Comparison of ENCODE assay signal across 8 mouse cellular contexts in genomic region chr12:46398875-46399652, GRCm38 (mm10).
A peak's percentile ranks its signal among the peaks of the same experiment; 100 is the strongest.
DNase-seq lines count a peak whose midpoint lies in the region; ATAC-seq lines count a peak whose summit lies in the region.

No protein-coding gene starts in this region.

- 6% methylated on average over 23 of the region's 23 CpGs for WGBS in embryonic facial prominence, embryonic 14.5 days
- WGBS in intestine, embryonic 14.5 days = 7% methylated on average over 23 of the region's 23 CpGs
- 7% methylated on average over 23 of the region's 23 CpGs for WGBS in liver, embryonic 11.5 days

- no peak overlapping the region for H3K27ac ChIP-seq in embryonic facial prominence, embryonic 14.5 days (replicated peaks; ENCODE audit: low read depth, low read length)
- no peak overlapping the region for H3K27ac ChIP-seq in intestine, embryonic 14.5 days (ENCODE audit: low read depth)
- no peak overlapping the region for H3K27ac ChIP-seq in liver, embryonic 11.5 days (ENCODE audit: low read depth, low read length)

- peak overlapping the region; percentile 89 for H3K4me2 ChIP-seq in embryonic facial prominence, embryonic 14.5 days (ENCODE audit: low read depth, low read length)
- H3K4me2 ChIP-seq in intestine, embryonic 14.5 days (ENCODE audit: low read length) = peak overlapping the region; percentile 55
- peak overlapping the region; percentile 63 for H3K4me2 ChIP-seq in liver, embryonic 11.5 days

- H3K27me3 ChIP-seq in embryonic facial prominence, embryonic 14.5 days (replicated peaks; ENCODE audit: control insufficient read depth, insufficient read depth, low read length) = peaks cover 10% of the 10 kb centered on the region; the same call in 1 of the 2 replicates
- no peaks in the 10 kb centered on the region; the same call in 1 of the 2 replicates for H3K27me3 ChIP-seq in intestine, embryonic 14.5 days (replicated peaks; ENCODE audit: control insufficient read depth, insufficient read depth, low read length)
- H3K27me3 ChIP-seq in liver, embryonic 11.5 days (replicated peaks; ENCODE audit: control insufficient read depth, insufficient read depth, low read length) = peaks cover 13% of the 10 kb centered on the region; the same call in 1 of the 2 replicates

- H3K4me1 ChIP-seq in embryonic facial prominence, embryonic 14.5 days (ENCODE audit: control insufficient read depth, insufficient read depth, low read length) = no peaks in the 10 kb centered on the region
- no peaks in the 10 kb centered on the region for H3K4me1 ChIP-seq in intestine, embryonic 14.5 days (replicated peaks; ENCODE audit: control insufficient read depth, insufficient read depth, low read length)
- no peaks in the 10 kb centered on the region for H3K4me1 ChIP-seq in liver, embryonic 11.5 days (replicated peaks; ENCODE audit: control insufficient read depth, insufficient read depth, low read length)

- peak; percentile 53; the same call in 1 of the 2 replicates for ATAC-seq in embryonic facial prominence, embryonic 14.5 days (ENCODE audit: low read depth)
- ATAC-seq in intestine, embryonic 14.5 days (replicated peaks; ENCODE audit: low FRiP score, low TSS enrichment, low read depth) = no peak; the same call in 1 of the 2 replicates
- ATAC-seq in liver, embryonic 11.5 days (replicated peaks; ENCODE audit: low FRiP score) = peak; percentile 49; the same call in 1 of the 2 replicates

- H3K9me3 ChIP-seq in embryonic facial prominence, embryonic 14.5 days (ENCODE audit: control insufficient read depth, low read length) = no peaks in the 10 kb centered on the region
- H3K9me3 ChIP-seq in intestine, embryonic 14.5 days (ENCODE audit: control insufficient read depth, low read length) = no peaks in the 10 kb centered on the region
- H3K9me3 ChIP-seq in liver, embryonic 11.5 days (ENCODE audit: control insufficient read depth, low read length) = no peaks in the 10 kb centered on the region

- H3K9ac ChIP-seq in embryonic facial prominence, embryonic 14.5 days (ENCODE audit: low read depth, low read length) = peak overlapping the region; percentile 39
- H3K9ac ChIP-seq in intestine, embryonic 14.5 days (ENCODE audit: low read length) = peak overlapping the region; percentile 3; the same call in 1 of the 2 replicates
- no peak overlapping the region for H3K9ac ChIP-seq in liver, embryonic 11.5 days (ENCODE audit: low read depth, low read length)

- DNase-seq in adrenal gland, adult 2 months = peak; percentile 12
- no peak for DNase-seq in adrenal gland, adult 8-10 months
- DNase-seq in R1 (ENCODE audit: low read depth, low spot score) = peak; percentile 6
- DNase-seq in embryonic facial prominence, embryonic 14.5 days (ENCODE audit: low spot score) = peak; percentile 25
- DNase-seq in intestine, embryonic 14.5 days (ENCODE audit: low spot score) = peak; percentile 68
- no peak for DNase-seq in liver, embryonic 11.5 days (ENCODE audit: low spot score)
- peak; percentile 3 to 14 for DNase-seq in right cerebral cortex, postnatal 36 days (ENCODE audit: low spot score in 2 of 2)
- DNase-seq in spleen, postnatal 4 days (ENCODE audit: low spot score in 2 of 2) = no peak

- H3K4me3 ChIP-seq in embryonic facial prominence, embryonic 14.5 days (ENCODE audit: low read depth, low read length) = peak overlapping the region; percentile 48
- H3K4me3 ChIP-seq in intestine, embryonic 14.5 days (ENCODE audit: low read depth, low read length) = peak overlapping the region; percentile 47
- H3K4me3 ChIP-seq in liver, embryonic 11.5 days (ENCODE audit: low read depth, low read length) = peak overlapping the region; percentile 44

- no peaks in the 10 kb centered on the region for H3K36me3 ChIP-seq in embryonic facial prominence, embryonic 14.5 days (ENCODE audit: control insufficient read depth, insufficient read depth, low read length)
- no peaks in the 10 kb centered on the region for H3K36me3 ChIP-seq in intestine, embryonic 14.5 days (ENCODE audit: control insufficient read depth, insufficient read depth, low read length)
- no peaks in the 10 kb centered on the region for H3K36me3 ChIP-seq in liver, embryonic 11.5 days (ENCODE audit: control insufficient read depth, insufficient read depth, low read length)

Comparison
In these comparisons a context has a peak if more than half of its experiments do, and no peak if none do; other contexts are left out.
1. DNase-seq: peak in adrenal gland, adult 2 months (single experiment), R1 (single experiment), embryonic facial prominence, embryonic 14.5 days (single experiment), intestine, embryonic 14.5 days (single experiment) and right cerebral cortex, postnatal 36 days (2 of 2); none in adrenal gland, adult 8-10 months (single experiment), liver, embryonic 11.5 days (single experiment) and spleen, postnatal 4 days (0 of 2).
2. Peak in every context shown above with its lines, with median percentiles within 50 percentile points of each other: H3K4me2 ChIP-seq and H3K4me3 ChIP-seq.